Mouse (Mus musculus): ENCODE measurements around the gene Prrt2.

GRCm38 (mm10) chr7:127041851-127042672 is 21.1 kb upstream of the Prrt2 start, which contains the start of gene Kif22:
- no peak for TF ChIP-seq CTCF (IDR thresholded peaks at IDR 0.05; ENCODE audit: control insufficient read depth, insufficient read depth, insufficient read length)
- no peak for TF ChIP-seq MYOD1 (IDR thresholded peaks at IDR 0.05; ENCODE audit: control insufficient read depth, insufficient read length, low read depth)
